Mouse (Mus musculus): Measurements from ENCODE around the gene Zbtb24. TPM values are rescaled to one million over a fixed set of nuclear protein-coding genes. Genes with fewer than 3 reads are reported as not detected.
A peak's percentile ranks its signal among the peaks of the same experiment; 100 is the strongest.

The Zbtb24 gene
- polyA plus RNA-seq, 1 experiment from 2014 or later, result 20.6 TPM

DNA sequence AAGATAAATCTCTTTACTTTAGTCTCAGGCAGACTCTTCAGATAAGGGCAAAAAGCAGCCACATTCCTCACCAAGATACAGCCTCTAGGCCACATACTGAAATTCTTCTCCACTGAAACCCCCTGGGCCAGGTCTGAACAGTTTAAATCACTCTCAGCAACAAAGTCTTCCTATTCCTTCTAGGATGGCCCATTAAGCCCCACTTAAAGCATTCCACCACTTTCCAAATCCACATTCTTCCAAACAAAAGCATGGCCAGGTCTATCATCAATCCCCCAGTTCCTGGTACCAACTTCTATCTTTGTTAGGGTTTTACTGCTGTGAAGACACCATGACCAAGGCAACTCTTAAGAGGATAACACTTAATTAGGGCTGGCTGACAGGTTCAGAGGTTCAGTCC lies 22.4 kb downstream of the Zbtb24 start:
- Histone ChIP-seq H3K9me3 (no peaks in the 10 kb centered on the region), H3K4me2 (replicated peaks) (no peak overlapping the region), H3K27me3 (no peaks in the 10 kb centered on the region), H3K27ac (no peak overlapping the region), H3K4me1 (replicated peaks) (peaks cover 19% of the 10 kb centered on the region), H3K4me3 (replicated peaks) (no peak overlapping the region), H3K9ac (replicated peaks) (no peak overlapping the region), H3K36me3 (peaks cover 12% of the 10 kb centered on the region; the same call in 1 of the 2 replicates)
- ATAC-seq, result no peak

DNA sequence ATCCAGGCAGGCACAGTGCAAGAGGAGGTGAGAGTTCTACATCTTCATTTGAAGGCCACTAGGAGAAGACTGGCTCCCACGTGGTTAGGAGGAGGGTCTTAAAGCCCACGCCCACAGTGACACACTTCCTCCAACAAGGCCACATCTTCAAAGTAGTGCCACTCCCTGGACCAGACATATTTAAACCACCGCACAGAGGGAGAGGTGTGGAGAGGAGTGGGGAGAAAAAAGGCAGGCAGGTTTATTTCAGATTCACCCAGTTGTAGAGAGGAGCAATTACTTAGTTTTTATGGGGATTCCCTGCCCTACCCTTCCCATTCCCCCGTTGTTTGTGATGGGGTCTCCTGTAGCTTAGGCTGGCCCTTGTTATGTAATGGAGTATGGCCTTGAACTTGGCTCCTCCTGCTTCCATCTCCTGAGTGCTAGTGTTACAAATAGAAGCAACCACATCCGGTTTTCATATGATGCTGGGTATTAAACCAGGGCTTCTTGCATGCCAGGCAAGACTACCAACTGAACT lies 22.8 kb downstream of the Zbtb24 start:
- Histone ChIP-seq H3K4me3 (replicated peaks) (no peak overlapping the region), H3K36me3 (peaks cover 10% of the 10 kb centered on the region; the same call in 1 of the 2 replicates), H3K27me3 (no peaks in the 10 kb centered on the region), H3K9me3 (no peaks in the 10 kb centered on the region), H3K27ac (no peak overlapping the region), H3K9ac (replicated peaks) (no peak overlapping the region), H3K4me2 (replicated peaks) (no peak overlapping the region), H3K4me1 (replicated peaks) (peaks cover 24% of the 10 kb centered on the region)
- WGBS, result 78% methylated on average over 5 of the region's 5 CpGs
- no peak for ATAC-seq

DNA sequence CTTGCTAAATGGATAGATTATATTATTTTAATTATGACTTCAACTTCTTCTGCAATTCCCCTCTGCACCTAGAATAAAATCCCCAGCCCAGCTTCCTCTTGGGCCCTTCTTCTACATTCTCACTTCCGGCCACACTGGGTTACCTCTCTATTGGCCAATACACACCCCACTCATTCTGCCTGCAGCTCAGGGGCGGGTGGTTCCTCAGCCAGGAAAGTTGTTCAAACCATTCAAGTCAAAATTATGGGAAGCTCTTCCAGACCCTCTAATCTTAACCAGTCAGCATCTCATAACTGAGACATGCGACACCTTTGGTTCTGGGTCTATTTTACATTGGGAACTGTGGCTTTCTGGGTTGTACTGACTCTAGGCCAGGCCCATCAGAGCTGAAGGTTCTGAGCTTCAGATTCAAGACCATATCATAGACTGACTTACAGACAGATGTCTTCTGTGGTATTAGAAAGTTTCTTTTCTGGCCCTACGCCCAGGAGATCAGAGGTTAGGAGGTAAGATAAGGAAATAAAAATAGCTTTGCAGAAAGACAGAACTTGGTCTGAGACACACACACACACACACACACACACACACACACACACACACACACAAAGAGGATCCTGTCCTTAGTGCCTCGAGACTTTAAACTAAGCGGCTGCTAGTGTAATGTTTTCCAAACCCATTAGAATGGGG lies 23.7 kb downstream of the Zbtb24 start:
- 90% methylated on average over 6 of the region's 6 CpGs for WGBS
- H3K4me2 ChIP-seq (replicated peaks), result no peak overlapping the region

DNA sequence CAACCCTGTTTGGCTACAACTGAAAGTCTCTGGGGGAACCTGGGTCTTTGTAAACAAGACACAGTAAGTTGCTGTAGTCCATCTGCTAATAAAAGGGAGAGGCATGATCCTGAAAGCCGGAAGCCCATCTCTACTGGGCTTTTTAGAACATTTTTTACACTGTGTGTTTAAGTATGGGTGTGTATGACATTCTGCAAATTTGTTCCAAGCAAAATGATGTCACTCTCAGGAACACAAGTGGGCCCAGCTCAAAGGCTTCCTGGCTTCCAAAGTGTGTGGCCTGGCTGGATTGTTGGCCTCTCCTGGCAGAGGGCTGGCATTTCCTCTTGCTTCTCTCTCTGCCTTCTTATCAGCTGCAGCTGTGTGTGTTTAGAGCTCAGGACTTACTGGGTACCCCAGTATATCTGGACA lies 24.8 kb downstream of the Zbtb24 start:
- WGBS, result 86% methylated on average over 1 of the region's 1 CpGs
- H3K27ac ChIP-seq, result no peak overlapping the region
- no peak for ATAC-seq
- peaks cover 27% of the 10 kb centered on the region for H3K4me1 ChIP-seq (replicated peaks)
- no peak overlapping the region for H3K4me2 ChIP-seq (replicated peaks)
- H3K9ac ChIP-seq (replicated peaks), result no peak overlapping the region
- peaks cover 9% of the 10 kb centered on the region for H3K36me3 ChIP-seq
- H3K4me3 ChIP-seq (replicated peaks), result no peak overlapping the region
- H3K9me3 ChIP-seq, result no peaks in the 10 kb centered on the region
- no peaks in the 10 kb centered on the region for H3K27me3 ChIP-seq

More for the DNA sequence above, 23.7 kb downstream of the Zbtb24 start:
- Histone ChIP-seq H3K4me1 (replicated peaks) (peaks cover 27% of the 10 kb centered on the region), H3K9me3 (no peaks in the 10 kb centered on the region), H3K36me3 (peaks cover 8% of the 10 kb centered on the region; the same call in 1 of the 2 replicates), H3K27me3 (no peaks in the 10 kb centered on the region), H3K27ac (no peak overlapping the region), H3K9ac (replicated peaks) (no peak overlapping the region), H3K4me3 (replicated peaks) (no peak overlapping the region)
- no peak for ATAC-seq

DNA sequence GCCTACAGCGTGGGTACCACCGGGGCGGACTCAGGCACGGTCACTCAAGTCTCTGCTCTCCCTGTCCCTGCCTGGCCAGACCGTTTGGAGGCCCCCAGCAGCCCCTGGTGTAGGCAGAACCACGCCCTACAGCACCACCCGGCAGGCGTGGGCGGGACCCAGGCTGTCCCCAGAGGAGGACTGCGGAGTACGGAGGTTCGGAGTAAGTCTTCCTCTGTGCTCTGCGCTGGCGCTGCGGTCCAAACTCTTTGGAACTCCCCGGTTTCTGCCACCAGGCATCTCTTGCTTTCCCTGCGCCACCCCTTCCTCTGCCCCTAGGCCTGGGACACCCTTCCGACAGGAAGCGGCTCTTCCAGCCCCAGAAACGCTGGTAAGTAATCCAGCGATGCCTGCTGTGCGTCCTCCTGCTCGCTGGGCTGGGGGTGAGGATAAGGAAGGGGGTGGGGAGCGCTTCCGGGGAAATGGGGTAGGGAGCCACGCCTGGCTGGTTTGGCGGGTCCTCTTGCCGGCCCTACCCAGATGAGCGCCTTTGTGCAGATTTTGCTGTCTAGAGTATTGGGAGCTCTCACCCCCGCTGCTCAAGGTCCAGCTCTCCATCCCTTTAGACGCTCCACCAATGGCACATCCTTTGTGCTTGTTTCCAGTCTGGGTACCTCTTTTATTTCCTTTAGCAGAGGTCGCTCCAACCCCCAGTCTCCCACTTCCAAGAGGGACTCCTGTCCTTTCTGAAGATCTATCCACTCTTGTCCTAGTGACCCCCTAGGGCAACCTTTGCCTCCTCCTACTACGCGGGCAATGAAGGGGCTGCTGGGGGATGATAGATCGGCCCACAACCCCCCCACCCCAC lies 26.2 kb downstream of the Zbtb24 start, which contains the start of gene Mical1:
Gene Mical1 (plus strand): TSS at position 144 of the 847 bp plus-strand sequence.
- ATAC-seq, result peak; percentile 74
- Histone ChIP-seq H3K4me1 (replicated peaks) (peaks cover 27% of the 10 kb centered on the region), H3K36me3 (peaks cover 20% of the 10 kb centered on the region), H3K4me2 (replicated peaks) (peak within 1 kb of the TSS; percentile 93), H3K9me3 (no peaks in the 10 kb centered on the region), H3K4me3 (replicated peaks) (peak within 1 kb of the TSS; percentile 60), H3K9ac (replicated peaks) (peak within 1 kb of the TSS; percentile 79), H3K27me3 (no peaks in the 10 kb centered on the region), H3K27ac (peak within 1 kb of the TSS; percentile 77)
- WGBS, result under 1% methylated on average over 35 of the region's 35 CpGs

DNA sequence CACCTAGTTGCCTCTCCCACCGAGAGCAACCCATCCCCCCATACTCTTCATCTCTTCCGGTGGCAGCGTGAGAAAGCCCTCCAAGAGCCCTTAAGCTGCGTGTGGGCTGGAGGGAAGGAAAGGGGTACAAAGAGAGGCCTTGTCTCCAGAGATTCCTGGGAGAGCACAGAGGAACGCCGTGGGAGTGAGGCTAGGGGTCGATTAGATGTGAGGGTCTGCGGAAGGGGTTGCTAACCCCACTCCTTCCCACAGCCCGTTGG lies 26.8 kb downstream of the Zbtb24 start:
- peaks cover 27% of the 10 kb centered on the region for H3K4me1 ChIP-seq (replicated peaks)
- H3K9me3 ChIP-seq, result no peaks in the 10 kb centered on the region
- H3K27ac ChIP-seq, result peak overlapping the region; percentile 77
- peak; percentile 49 for ATAC-seq
- H3K4me2 ChIP-seq (replicated peaks), result peak overlapping the region; percentile 93
- peaks cover 24% of the 10 kb centered on the region for H3K36me3 ChIP-seq
- H3K4me3 ChIP-seq (replicated peaks), result peak overlapping the region; percentile 60
- peak overlapping the region; percentile 79 for H3K9ac ChIP-seq (replicated peaks)
- WGBS, result 2% methylated on average over 9 of the region's 9 CpGs
- H3K27me3 ChIP-seq, result no peaks in the 10 kb centered on the region

DNA sequence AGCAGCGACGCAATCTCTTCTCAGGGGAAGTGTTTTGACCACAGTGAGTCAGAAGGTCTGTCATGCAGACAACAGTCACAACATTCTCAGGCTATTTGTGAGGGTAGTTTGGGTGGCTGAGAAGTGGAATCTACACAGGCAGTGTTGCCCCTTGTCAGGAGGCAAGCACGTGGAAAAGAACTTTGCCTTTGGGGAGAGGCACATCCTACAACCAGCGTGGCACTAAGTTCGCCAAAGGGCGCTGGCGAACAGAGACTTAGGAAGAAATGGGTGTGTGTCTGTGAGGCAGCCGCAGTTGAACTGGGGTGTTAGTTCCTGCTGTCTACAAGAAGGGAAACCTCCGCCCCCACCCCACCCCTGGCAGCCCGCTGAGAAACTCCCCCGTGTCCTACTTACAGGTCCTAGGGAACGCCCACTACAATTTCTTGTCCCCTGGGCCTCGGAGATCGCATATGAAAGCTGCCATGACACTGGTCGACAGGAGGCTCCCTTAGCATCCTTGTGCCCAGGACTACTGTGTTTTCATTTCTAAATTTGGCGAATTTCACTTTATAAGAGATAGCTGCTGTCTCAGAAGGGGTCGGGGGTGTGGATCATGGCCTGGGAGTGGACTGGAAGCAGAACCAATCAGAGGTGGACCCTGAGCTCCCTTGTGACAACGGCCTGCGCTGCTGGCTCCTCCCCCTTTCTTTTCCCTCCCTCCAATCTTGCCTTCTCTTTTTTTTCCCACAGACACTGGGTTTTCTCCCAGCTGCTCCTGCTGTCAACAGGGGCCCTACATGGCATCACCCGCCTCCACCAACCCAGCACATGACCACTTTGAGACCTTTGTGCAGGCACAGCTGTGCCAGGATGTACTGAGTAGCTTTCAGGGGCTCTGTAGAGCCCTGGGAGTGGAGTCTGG lies 27.3 kb downstream of the Zbtb24 start:
- no peaks in the 10 kb centered on the region for H3K27me3 ChIP-seq
- H3K4me3 ChIP-seq (replicated peaks), result peak overlapping the region; percentile 60
- H3K4me2 ChIP-seq (replicated peaks), result peak overlapping the region; percentile 93
- peak overlapping the region; percentile 79 for H3K9ac ChIP-seq (replicated peaks)
- H3K36me3 ChIP-seq, result peaks cover 30% of the 10 kb centered on the region
- H3K27ac ChIP-seq, result peak overlapping the region; percentile 77
- WGBS, result 1% methylated on average over 20 of the region's 20 CpGs
- peaks cover 27% of the 10 kb centered on the region for H3K4me1 ChIP-seq (replicated peaks)
- no peaks in the 10 kb centered on the region for H3K9me3 ChIP-seq
- peak; percentile 65 for ATAC-seq

DNA sequence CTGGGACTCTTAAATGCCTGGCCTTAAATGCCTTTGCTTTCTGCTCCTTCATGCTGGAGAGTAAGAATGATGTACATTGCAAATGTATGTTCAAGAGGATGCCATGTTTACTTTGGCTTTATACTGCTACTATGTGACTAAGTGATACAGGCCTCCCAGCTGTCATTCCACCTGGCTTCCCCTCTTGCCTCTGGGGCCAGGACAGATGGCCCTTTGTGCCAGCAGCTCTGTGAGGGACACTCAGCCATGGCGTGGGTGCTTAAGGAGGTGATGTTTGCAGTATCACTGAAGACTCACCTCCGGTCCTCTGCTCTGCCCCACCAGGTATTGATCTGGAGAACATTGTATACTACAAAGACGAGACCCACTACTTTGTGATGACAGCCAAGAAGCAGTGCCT lies 29.8 kb downstream of the Zbtb24 start:
- Histone ChIP-seq H3K4me1 (replicated peaks) (peaks cover 27% of the 10 kb centered on the region), H3K9ac (replicated peaks) (no peak overlapping the region), H3K27ac (no peak overlapping the region), H3K9me3 (no peaks in the 10 kb centered on the region), H3K4me2 (replicated peaks) (no peak overlapping the region), H3K27me3 (no peaks in the 10 kb centered on the region), H3K36me3 (peaks cover 54% of the 10 kb centered on the region), H3K4me3 (replicated peaks) (no peak overlapping the region)
- ATAC-seq, result no peak
- 94% methylated on average over 3 of the region's 3 CpGs for WGBS

DNA sequence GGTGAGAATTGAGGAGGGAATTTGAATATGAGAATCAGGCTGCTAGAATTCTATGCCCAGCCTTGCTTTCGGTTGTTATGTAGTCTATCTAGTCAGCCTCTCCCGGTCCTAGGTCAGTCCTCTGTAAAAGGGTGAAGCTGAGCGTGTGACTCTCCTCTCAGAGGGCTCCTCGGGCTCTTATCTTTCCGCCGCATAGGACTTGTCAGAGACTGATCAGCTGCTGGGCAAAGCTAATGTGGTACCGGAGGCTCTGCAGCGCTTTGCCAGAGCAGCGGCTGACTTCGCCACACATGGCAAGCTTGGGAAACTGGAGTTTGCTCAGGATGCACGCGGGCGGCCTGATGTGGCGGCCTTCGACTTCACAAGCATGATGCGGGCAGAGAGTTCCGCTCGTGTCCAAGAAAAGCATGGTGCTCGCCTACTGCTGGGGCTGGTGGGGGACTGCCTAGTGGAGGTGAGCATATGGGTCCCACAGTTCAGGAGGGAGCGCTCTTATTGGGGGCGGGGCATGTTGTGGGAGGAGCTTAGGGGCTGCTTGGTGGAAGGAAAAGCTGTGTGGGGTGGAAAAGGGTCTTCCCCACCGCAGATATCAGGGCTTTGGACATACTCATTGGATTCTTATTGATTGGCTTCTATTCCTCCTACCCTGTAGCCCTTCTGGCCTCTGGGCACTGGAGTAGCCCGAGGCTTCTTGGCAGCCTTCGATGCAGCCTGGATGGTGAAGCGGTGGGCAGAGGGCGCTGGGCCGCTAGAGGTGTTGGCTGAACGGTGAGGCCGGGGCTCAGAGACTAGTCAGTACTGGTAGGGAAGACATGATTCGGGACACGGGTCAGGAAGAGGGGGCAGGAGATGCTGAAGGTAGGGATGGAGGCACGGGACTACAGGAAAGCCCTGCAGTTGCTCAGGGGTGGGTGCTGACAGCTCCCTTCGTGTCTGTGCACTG lies 31.0 kb downstream of the Zbtb24 start:
- H3K27ac ChIP-seq, result no peak overlapping the region
- 76% methylated on average over 33 of the region's 33 CpGs for WGBS
- no peaks in the 10 kb centered on the region for H3K27me3 ChIP-seq
- no peak overlapping the region for H3K4me3 ChIP-seq (replicated peaks)
- no peaks in the 10 kb centered on the region for H3K9me3 ChIP-seq
- H3K9ac ChIP-seq (replicated peaks), result no peak overlapping the region
- H3K36me3 ChIP-seq, result peaks cover 67% of the 10 kb centered on the region
- no peak overlapping the region for H3K4me2 ChIP-seq (replicated peaks)
- peaks cover 21% of the 10 kb centered on the region for H3K4me1 ChIP-seq (replicated peaks)
- no peak for ATAC-seq

DNA sequence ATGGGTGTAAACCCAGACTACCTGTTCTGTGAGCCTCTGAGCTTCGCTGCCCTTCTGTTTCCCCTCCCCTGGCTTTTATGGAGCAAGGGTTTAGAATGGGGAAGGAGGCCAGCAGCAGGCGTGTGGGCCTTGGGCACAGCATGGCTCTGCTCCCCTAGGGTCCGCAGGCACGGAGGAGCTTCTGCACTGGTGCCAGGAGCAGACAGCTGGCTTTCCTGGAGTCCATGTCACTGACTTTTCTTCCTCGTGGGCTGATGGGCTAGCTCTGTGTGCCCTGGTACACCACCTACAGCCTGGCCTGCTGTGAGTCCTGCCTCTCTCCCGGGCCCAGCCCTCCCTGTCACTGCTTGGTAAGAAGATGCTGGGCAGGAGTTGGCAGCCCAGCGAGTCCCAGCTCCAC lies 32.3 kb downstream of the Zbtb24 start:
- Histone ChIP-seq H3K4me3 (replicated peaks) (no peak overlapping the region), H3K36me3 (peaks cover 78% of the 10 kb centered on the region)
- 85% methylated on average over 7 of the region's 7 CpGs for WGBS

DNA sequence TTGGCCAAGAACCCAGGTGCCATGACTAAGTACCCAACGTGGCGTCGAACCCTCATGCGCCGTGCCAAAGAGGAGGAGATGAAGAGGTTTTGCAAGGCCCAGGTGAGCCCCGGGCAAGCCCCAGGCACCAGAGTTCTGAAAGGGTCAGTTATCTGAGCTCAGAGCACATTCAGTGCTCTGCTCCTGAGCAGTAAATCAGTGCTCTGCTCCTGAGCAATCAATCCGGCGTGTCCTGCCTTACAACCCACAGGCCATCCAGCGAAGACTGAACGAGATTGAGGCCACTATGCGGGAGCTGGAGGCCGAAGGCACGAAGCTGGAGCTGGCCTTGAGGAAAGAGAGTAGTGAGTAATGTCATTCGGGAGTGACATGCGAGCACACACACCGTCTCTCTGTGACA lies 35.6 kb downstream of the Zbtb24 start:
- H3K27me3 ChIP-seq, result no peaks in the 10 kb centered on the region
- H3K9ac ChIP-seq (replicated peaks), result no peak overlapping the region
- H3K27ac ChIP-seq, result no peak overlapping the region
- peaks cover 69% of the 10 kb centered on the region for H3K36me3 ChIP-seq
- peaks cover 36% of the 10 kb centered on the region for H3K4me1 ChIP-seq (replicated peaks)
- H3K9me3 ChIP-seq, result no peaks in the 10 kb centered on the region
- H3K4me2 ChIP-seq (replicated peaks), result no peak overlapping the region
- 93% methylated on average over 16 of the region's 16 CpGs for WGBS
- no peak for ATAC-seq
- no peak overlapping the region for H3K4me3 ChIP-seq (replicated peaks)

More for the DNA sequence above, 32.3 kb downstream of the Zbtb24 start:
- Histone ChIP-seq H3K9ac (replicated peaks) (0 out of 2 replicates have a peak overlapping the region, but pooled peaks have one; percentile 23), H3K9me3 (no peaks in the 10 kb centered on the region), H3K4me2 (replicated peaks) (no peak overlapping the region), H3K27me3 (no peaks in the 10 kb centered on the region), H3K4me1 (replicated peaks) (peaks cover 21% of the 10 kb centered on the region), H3K27ac (no peak overlapping the region)
- ATAC-seq, result no peak
